Mouse (Mus musculus) midbrain, embryonic 15.5 days (tissue): ENCODE data around the gene Akap7. TPM values are rescaled to one million over a fixed set of nuclear protein-coding genes. Genes with fewer than 3 reads are reported as not detected.
"Not testable (repeated sequence)": the region's sequence is repeated elsewhere in the genome, so short reads cannot be mapped to it uniquely, and the experiment has no call there.

Source experiments
- ATAC-seq: fragments of 200-750 bp; cut with Nextera tagmentation; replicated peaks from 2 replicates; pipeline ENCODE4 v1.8.0; 2017; ENCODE audit warnings: moderate TSS enrichment
- H3K27ac ChIP-seq: fragments of 300-500 bp; sonication (generic); 2 replicates; pipeline ENCODE4 v1.5.1; 2015; ENCODE audit warnings: mild to moderate bottlenecking, inconsistent platforms
- H3K27me3 ChIP-seq: fragments of 300-500 bp; sonication (generic); replicated peaks from 2 replicates; pipeline ENCODE4 v1.6.1; 2015; ENCODE audit warnings: inconsistent platforms
- H3K36me3 ChIP-seq: fragments of 300-500 bp; sonication (generic); replicated peaks from 2 replicates; pipeline ENCODE4 v1.6.1; 2015; ENCODE audit warnings: inconsistent platforms
- H3K4me1 ChIP-seq: fragments of 300-500 bp; sonication (generic); 2 replicates; pipeline ENCODE4 v1.6.1; 2015; ENCODE audit warnings: inconsistent platforms
- H3K4me2 ChIP-seq: fragments of 300-500 bp; sonication (generic); 2 replicates; pipeline ENCODE4 v1.6.1; 2015; ENCODE audit warnings: inconsistent platforms, mild to moderate bottlenecking, moderate library complexity
- H3K4me3 ChIP-seq: fragments of 300-500 bp; sonication (generic); 2 replicates; pipeline ENCODE4 v1.5.1; 2015; ENCODE audit warnings: mild to moderate bottlenecking, inconsistent platforms
- H3K9ac ChIP-seq: fragments of 300-500 bp; sonication (generic); 2 replicates; pipeline ENCODE4 v1.6.1; 2015; ENCODE audit warnings: mild to moderate bottlenecking, inconsistent platforms
- H3K9me3 ChIP-seq: fragments of 300-500 bp; sonication (generic); 2 replicates; pipeline ENCODE4 v1.6.1; 2016; ENCODE audit warnings: inconsistent platforms
- WGBS: fragments of 180-500 bp; shearing (Covaris S2); methylation state at CpG from one replicate; pipeline ENCODE4 v1.1.7; 2015; ENCODE audit warnings: mixed read lengths; 5-methylcytosine and 5-hydroxymethylcytosine counted together
- polyA plus RNA-seq: library from polyadenylated mRNA; unstranded; fragments of >200 nt; fragmentation: Nextera tagmentation; extraction: Ambion mirVana; gene quantifications from 2 replicates; pipeline ENCODE4 v1.2.1, GENCODE M21; 2015

The Akap7 gene
- polyA plus RNA-seq, 1 experiment from 2014 or later, result 42.4 TPM

DNA sequence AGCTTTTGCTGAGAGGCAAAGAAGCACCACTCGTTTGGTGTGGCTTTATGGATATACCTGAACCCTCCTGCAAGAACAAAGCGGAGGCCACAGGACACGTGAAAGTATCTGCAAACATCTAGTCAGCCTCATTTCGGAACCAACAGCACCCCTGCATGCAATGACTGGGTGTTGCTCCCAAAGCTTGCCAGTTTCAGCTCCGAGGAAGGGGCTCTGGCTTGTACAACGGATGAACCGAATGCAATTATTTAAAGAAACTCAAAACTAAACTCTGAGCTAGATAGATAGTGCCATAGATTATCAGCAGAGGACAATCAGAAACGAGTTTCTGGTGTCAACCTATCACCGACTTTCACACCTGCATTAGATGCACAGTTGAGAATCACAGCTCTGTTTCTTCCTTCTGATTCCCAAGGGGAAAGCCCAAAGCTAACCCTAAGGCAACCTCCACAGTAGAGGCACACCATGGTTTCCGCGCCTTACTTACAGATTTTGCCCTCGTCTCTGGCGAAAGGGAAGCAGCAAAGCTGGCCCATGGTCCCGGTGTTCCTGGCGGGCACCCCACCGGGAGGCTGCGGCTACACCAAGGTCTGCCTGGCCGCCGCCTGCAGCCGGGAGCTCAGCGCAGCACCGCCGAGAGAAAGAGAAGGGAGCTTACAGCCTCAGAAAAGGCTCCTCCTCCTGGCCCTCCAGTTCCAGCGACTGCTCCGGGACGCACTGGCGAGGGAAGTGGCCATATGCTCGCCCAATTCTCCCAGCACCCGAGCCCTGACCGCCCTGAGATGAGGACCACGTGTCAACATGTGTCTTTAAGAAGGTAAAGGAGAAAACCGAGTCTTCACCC lies 107.9 kb downstream of the Akap7 start:
- ATAC-seq, result peak; percentile 89
- H3K9ac ChIP-seq, result peak overlapping the region; percentile 56
- no peaks in the 10 kb centered on the region for H3K9me3 ChIP-seq
- H3K4me3 ChIP-seq, result peak overlapping the region; percentile 46
- H3K27ac ChIP-seq, result peak overlapping the region; percentile 68
- no peaks in the 10 kb centered on the region for H3K27me3 ChIP-seq
- WGBS, result 15% methylated on average over 32 of the region's 32 CpGs
- H3K4me2 ChIP-seq, result peak overlapping the region; percentile 71
- peaks cover 12% of the 10 kb centered on the region for H3K4me1 ChIP-seq
- H3K36me3 ChIP-seq, result no peaks in the 10 kb centered on the region

DNA sequence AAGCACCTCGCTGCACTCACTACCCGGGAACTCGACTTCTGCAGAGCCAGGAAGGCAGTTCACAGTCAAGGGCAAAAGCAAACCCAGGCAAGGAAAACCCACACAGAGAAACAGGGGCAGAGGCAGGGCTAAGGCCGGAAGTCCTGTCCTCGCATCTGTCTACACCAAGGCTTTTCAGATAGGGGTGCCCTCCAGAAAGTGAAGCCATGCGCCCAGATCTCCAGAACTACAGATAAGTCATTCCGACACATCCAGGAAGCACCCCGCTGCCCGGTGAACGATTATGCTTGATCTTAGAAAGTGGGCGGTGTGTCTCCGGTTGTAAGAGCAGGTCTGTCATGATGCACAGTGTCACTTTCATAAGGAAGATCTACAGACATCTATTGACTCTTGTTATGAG lies 109.1 kb downstream of the Akap7 start:
- no peak for ATAC-seq
- Histone ChIP-seq H3K4me1 (peaks cover 12% of the 10 kb centered on the region), H3K9me3 (no peaks in the 10 kb centered on the region), H3K4me2 (peak overlapping the region; percentile 71), H3K27ac (no peak overlapping the region), H3K36me3 (no peaks in the 10 kb centered on the region), H3K9ac (no peak overlapping the region), H3K27me3 (no peaks in the 10 kb centered on the region), H3K4me3 (peak overlapping the region; percentile 46)
- 83% methylated on average over 12 of the region's 12 CpGs for WGBS

DNA sequence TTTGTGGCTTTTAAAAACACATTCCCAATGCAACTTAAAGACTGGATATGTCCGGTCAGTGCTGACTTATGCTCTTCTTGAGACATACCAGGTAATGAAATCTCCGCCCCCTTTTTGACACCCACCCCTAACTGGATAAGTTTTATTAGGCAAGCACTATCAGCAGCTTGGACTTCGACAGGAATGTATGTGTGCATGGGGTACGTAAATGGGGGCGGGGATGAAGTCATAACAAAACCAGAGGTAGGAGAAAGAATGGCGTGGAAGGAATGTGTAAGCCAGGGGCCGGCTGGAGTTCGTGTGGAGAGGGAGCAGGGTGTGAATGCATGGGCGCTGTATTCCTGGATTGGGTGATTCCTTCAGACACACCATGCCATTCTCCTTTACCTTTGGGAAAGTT lies 109.6 kb downstream of the Akap7 start:
- WGBS, result 82% methylated on average over 9 of the region's 9 CpGs

DNA sequence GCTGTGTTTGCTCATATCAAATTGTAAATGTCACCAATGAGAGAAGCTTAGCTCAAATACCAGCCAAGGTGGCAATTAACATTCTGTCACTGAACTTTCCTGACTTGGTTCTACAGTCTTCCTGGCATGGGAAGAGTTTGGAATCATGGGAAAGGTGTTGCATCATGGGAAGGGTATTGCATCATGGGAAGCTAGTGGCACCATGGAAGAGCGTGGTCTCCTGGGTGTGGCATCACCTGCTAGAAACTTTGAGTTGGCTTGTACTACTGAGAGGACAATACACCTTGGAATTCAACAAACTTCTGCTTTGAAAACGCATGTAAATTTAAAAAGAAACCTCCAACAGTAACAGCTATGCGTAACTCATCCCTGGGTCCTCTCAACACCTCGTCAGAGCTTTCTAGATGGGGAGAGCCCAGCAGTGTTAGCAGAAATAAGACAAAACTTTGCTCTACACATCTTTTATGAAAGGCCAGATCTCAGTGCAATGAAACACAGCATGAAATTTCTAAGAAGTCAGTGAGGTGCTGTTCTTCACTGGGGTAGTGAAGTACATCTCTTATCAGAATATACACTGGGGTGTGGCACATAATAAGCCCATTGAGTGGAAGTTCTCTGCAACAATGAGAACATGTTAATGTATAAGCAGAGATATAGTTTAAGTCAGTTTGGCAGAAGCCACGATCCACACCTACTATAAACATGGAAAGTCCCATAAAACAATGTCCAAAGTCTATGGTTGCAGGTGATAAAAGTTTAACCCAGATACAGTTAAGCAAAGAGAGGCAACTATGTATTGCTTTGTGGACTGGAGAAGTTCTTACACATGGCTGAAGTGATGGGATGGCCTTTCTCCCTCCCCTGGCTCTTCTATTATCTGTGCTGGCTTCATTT lies 115.2 kb downstream of the Akap7 start:
- Histone ChIP-seq H3K4me3 (no peak overlapping the region), H3K9ac (no peak overlapping the region), H3K4me2 (no peak overlapping the region), H3K27ac (no peak overlapping the region), H3K27me3 (no peaks in the 10 kb centered on the region), H3K4me1 (no peaks in the 10 kb centered on the region), H3K9me3 (no peaks in the 10 kb centered on the region), H3K36me3 (no peaks in the 10 kb centered on the region)
- no peak for ATAC-seq
- WGBS, result 88% methylated on average over 5 of the region's 5 CpGs

More for the DNA sequence above, 109.6 kb downstream of the Akap7 start:
- H3K27ac ChIP-seq, result no peak overlapping the region
- H3K4me1 ChIP-seq, result peaks cover 12% of the 10 kb centered on the region
- no peaks in the 10 kb centered on the region for H3K9me3 ChIP-seq
- no peaks in the 10 kb centered on the region for H3K27me3 ChIP-seq
- no peak overlapping the region for H3K9ac ChIP-seq
- no peaks in the 10 kb centered on the region for H3K36me3 ChIP-seq
- peak overlapping the region; percentile 71 for H3K4me2 ChIP-seq
- H3K4me3 ChIP-seq, result no peak overlapping the region
- no peak for ATAC-seq

DNA sequence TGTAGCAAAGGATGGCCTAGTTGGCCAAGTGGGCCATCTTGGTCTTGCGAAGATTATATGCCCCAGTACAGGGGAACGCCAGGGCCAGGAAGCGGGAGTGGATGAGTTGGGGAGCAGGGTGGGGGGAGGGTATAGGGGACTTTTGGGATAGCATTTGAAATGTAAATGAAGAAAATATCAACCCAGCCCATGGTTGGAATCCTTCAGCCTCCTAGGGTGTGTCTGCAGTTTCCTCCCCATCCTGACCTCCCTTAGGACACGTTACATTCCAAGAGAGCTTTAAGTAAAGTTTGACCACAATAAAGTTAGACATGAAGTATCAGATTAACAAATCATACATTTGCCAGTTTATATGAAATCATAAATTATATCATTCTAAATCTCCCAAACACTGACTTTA lies 116.5 kb downstream of the Akap7 start:
- 91% methylated on average over 4 of the region's 4 CpGs for WGBS
- no peak for ATAC-seq
- no peaks in the 10 kb centered on the region for H3K4me1 ChIP-seq

DNA sequence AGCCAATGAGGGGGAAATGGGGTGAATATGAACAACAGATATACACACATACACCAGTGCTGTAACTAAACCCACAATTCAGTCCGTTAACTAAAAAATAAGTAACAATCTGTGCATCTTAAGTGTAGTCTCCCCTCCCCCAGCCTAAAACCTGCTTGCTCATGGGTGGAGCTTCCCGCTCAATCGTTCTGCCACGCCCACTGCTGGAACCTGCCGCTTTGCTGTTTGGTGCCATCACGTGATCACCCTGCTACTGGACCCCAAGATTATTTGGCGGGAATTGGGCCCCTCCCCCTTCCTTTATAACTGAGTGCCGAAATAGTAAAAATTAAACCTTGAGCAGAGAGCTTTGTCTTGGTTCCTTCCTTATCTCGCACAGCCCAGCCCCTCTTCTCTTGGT lies 121.4 kb downstream of the Akap7 start:
- not testable (repeated sequence) for ATAC-seq, H3K36me3 ChIP-seq, H3K9ac ChIP-seq, H3K27me3 ChIP-seq, H3K4me3 ChIP-seq, H3K27ac ChIP-seq, H3K4me1 ChIP-seq, H3K9me3 ChIP-seq, H3K4me2 ChIP-seq
- WGBS, result 61% methylated on average over 9 of the region's 9 CpGs

More for the DNA sequence above, 116.5 kb downstream of the Akap7 start:
- Histone ChIP-seq H3K27me3 (no peaks in the 10 kb centered on the region), H3K36me3 (no peaks in the 10 kb centered on the region), H3K27ac (no peak overlapping the region), H3K4me3 (no peak overlapping the region), H3K9me3 (no peaks in the 10 kb centered on the region), H3K4me2 (no peak overlapping the region), H3K9ac (no peak overlapping the region)

DNA sequence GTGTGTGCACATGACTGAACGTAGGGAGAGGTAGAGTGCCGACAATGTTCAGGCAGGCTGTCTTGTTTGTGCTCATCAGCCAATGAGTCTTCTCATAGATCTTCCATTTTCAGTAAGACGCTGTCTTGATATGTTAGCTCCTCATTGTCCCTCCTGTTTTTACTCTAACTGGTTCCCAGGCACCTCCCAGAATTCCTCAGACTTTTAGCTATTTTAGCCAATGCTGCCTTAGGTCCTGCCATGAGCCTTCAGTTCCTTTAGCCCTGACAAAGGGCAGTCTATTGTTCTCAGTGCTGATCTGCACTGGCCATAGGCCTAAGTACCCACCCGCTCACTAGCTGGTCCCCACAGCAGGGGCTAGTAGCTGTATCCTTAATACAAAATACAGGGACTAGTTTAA lies 122.0 kb downstream of the Akap7 start:
- 82% methylated on average over 4 of the region's 4 CpGs for WGBS
- no peak overlapping the region for H3K4me3 ChIP-seq
- no peak overlapping the region for H3K27ac ChIP-seq
- H3K9ac ChIP-seq, result no peak overlapping the region
- no peaks in the 10 kb centered on the region for H3K4me1 ChIP-seq
- no peak for ATAC-seq
- H3K9me3 ChIP-seq, result no peaks in the 10 kb centered on the region
- no peaks in the 10 kb centered on the region for H3K36me3 ChIP-seq
- no peaks in the 10 kb centered on the region for H3K27me3 ChIP-seq
- H3K4me2 ChIP-seq, result no peak overlapping the region

DNA sequence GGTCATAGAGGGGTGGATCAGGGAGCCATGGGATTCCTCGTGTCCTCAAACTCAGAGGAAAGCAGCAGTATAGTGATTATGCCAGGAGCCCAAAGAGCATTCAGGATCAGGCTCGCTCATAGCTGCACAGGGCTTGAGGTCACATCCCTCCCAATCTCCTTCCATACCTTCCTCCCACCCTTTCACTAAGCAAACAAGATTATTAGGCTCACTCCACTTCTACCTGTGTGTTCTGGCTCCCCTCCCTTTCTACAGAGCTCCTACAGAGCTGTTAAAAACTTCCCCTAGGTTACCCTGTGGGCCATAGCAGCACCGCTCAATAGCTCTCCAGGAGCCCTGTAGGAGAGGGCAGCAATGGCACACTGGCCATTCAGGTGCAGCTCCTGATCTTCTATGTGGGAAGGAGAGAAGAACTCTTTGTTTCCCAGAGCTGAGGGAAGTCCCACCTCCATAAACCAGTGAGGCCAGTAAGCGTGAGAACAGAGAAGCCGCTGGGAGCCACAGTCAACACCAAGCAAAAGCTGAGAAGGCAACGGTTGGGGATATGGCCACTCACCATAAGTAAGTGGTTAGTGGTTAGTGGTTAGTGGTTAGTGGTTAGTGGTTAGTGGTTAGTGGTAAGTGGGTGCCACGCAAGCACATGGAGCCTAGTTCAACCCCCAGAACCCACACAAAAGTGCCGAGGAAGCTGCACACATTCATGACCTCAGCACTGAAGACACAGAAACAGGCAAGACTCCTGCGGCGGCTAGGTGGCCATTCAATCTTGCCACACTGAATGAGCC lies 122.7 kb downstream of the Akap7 start:
- no peak overlapping the region for H3K9ac ChIP-seq
- no peak for ATAC-seq
- whole genome bisulfite sequencing, result 90% methylated on average over 10 of the region's 10 CpGs
- no peaks in the 10 kb centered on the region for H3K27me3 ChIP-seq
- no peaks in the 10 kb centered on the region for H3K36me3 ChIP-seq
- no peak overlapping the region for H3K4me2 ChIP-seq
- no peaks in the 10 kb centered on the region for H3K9me3 ChIP-seq
- H3K4me3 ChIP-seq, result no peak overlapping the region
- H3K4me1 ChIP-seq, result no peaks in the 10 kb centered on the region
- H3K27ac ChIP-seq, result no peak overlapping the region

DNA sequence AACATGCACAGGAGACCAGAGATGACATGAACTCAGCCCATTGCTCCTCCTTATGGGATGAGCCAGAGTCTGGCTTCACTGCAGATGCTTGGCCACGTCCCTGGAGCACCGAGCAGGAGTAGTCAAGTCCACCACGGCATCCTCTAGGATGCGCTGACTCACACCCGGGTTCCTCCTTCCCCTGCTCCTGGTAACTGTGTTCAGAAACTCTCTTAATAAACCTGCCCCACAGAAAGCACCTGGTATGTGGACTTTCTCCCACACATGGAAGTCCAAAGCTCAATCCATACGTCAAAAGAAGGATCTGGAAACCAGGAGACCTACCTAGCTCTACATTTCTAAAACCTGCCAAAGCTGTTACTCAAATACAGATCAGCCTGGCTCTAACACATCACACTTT lies 124.4 kb downstream of the Akap7 start:
- Histone ChIP-seq H3K36me3 (no peaks in the 10 kb centered on the region), H3K4me3 (no peak overlapping the region), H3K27ac (no peak overlapping the region), H3K27me3 (no peaks in the 10 kb centered on the region), H3K4me1 (no peaks in the 10 kb centered on the region), H3K9ac (no peak overlapping the region), H3K4me2 (no peak overlapping the region), H3K9me3 (no peaks in the 10 kb centered on the region)
- WGBS, result 97% methylated on average over 6 of the region's 6 CpGs
- no peak for ATAC-seq

DNA sequence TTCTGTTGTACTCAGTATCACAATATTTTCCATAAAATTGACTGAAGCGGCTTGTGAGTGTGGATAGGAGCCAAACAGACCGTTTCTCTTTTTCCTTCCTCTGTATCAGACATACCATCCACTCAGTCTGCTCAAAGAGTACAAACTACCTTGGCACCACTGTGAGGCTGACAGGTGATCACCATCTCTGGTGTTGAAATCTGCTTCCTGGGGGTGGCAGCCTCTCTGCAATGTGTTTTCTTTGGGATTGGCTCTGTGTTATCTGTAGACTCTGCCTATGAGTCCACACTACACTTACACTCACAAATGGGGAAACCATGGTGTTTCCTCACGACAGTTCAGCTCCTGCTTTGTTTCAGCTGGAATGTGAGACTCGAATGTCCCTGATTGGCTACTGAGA lies 128.6 kb downstream of the Akap7 start:
- Histone ChIP-seq H3K36me3 (no peaks in the 10 kb centered on the region), H3K9ac (no peak overlapping the region), H3K4me1 (no peaks in the 10 kb centered on the region), H3K4me2 (no peak overlapping the region), H3K9me3 (no peaks in the 10 kb centered on the region), H3K27ac (no peak overlapping the region), H3K4me3 (no peak overlapping the region), H3K27me3 (no peaks in the 10 kb centered on the region)
- WGBS, result 84% methylated on average over 4 of the region's 4 CpGs
- ATAC-seq, result no peak

DNA sequence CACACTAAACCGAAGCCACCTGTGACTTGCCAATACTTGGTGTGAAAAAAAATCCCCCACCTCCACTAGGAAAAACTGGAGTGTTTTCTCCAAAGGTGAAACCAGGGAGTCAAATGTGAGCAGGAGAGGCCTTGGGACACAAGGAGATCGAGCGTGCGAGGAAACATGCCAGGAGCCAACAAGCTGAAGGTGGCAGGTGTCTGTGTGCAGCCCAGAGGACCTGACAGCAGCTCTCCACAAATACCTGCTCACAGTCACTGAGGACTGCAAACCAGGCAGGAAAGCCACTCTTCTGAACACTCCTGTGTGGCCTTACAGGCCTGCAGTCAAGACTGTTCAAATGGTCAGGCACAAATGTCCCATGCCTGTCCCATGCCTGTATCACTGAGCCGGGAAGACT lies 130.4 kb downstream of the Akap7 start:
- Histone ChIP-seq H3K4me1 (no peaks in the 10 kb centered on the region), H3K36me3 (no peaks in the 10 kb centered on the region), H3K4me3 (no peak overlapping the region), H3K9me3 (no peaks in the 10 kb centered on the region), H3K27ac (no peak overlapping the region), H3K4me2 (no peak overlapping the region), H3K27me3 (no peaks in the 10 kb centered on the region), H3K9ac (no peak overlapping the region)
- 94% methylated on average over 5 of the region's 5 CpGs for WGBS
- ATAC-seq, result no peak

DNA sequence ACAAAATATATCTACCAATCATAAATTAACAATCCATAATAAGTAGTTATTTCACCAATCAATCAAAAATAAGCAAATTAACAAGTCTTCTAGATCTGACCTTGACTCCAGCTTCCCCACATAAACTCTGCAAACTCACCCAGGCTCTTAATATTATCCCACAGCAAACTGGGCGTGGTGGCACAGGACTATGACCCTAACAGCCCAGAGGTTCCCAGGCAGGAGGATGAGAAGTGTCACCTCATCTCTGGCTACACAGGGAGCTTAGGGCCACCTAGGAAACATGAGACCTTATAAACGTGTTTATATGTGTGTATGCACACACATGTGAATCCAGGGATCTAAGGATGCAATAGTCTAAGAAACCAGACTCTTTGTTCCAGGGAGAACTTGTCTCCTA lies 132.8 kb downstream of the Akap7 start:
- Histone ChIP-seq H3K9ac (no peak overlapping the region), H3K27ac (no peak overlapping the region), H3K4me3 (no peak overlapping the region), H3K9me3 (no peaks in the 10 kb centered on the region), H3K4me1 (no peaks in the 10 kb centered on the region), H3K4me2 (no peak overlapping the region), H3K27me3 (no peaks in the 10 kb centered on the region), H3K36me3 (no peaks in the 10 kb centered on the region)
- ATAC-seq, result no peak
- 87% methylated on average over 2 of the region's 2 CpGs for WGBS
